Mouse (Mus musculus): ENCODE measurements around the gene Mx1. TPM values are rescaled to one million over a fixed set of nuclear protein-coding genes. Genes with fewer than 3 reads are reported as not detected.

The Mx1 gene
- polyA plus RNA-seq, 1 experiment from 2014 or later: not detected

GRCm38 (mm10) chr16:97437448-97438056 lies 25.2 kb downstream of the Mx1 start:
- 55% methylated on average over 1 of the region's 1 CpGs for WGBS
- H3K27me3 ChIP-seq (ENCODE audit: control insufficient read depth, insufficient read depth, low read length): no peaks in the 10 kb centered on the region
- no peaks in the 10 kb centered on the region for H3K4me1 ChIP-seq (replicated peaks; ENCODE audit: control insufficient read depth, insufficient read depth, low read length)
- no peaks in the 10 kb centered on the region for H3K36me3 ChIP-seq (ENCODE audit: control insufficient read depth, insufficient read depth, low read length)
- no peak overlapping the region for H3K9ac ChIP-seq (ENCODE audit: low read length)
- H3K9me3 ChIP-seq (ENCODE audit: control insufficient read depth, low read length): no peaks in the 10 kb centered on the region
- ATAC-seq (replicated peaks; ENCODE audit: low FRiP score) (no peak), DNase-seq (ENCODE audit: low spot score) (no peak)
- H3K4me2 ChIP-seq (ENCODE audit: low read depth, low read length, severe bottlenecking): no peak overlapping the region
- H3K4me3 ChIP-seq (ENCODE audit: low read depth, low read length): no peak overlapping the region
- no peak overlapping the region for H3K27ac ChIP-seq (ENCODE audit: low read depth, low read length)

- H3K4me3 ChIP-seq (ENCODE audit: low read depth, low read length): no peak overlapping the region
- no peak overlapping the region for H3K4me2 ChIP-seq (ENCODE audit: low read depth, low read length, severe bottlenecking)
- no peaks in the 10 kb centered on the region for H3K27me3 ChIP-seq (ENCODE audit: control insufficient read depth, insufficient read depth, low read length)
- no peaks in the 10 kb centered on the region for H3K9me3 ChIP-seq (ENCODE audit: control insufficient read depth, low read length)
- no peak overlapping the region for H3K9ac ChIP-seq (ENCODE audit: low read length)
- H3K36me3 ChIP-seq (ENCODE audit: control insufficient read depth, insufficient read depth, low read length): no peaks in the 10 kb centered on the region
- no peak overlapping the region for H3K27ac ChIP-seq (ENCODE audit: low read depth, low read length)
- no peaks in the 10 kb centered on the region for H3K4me1 ChIP-seq (replicated peaks; ENCODE audit: control insufficient read depth, insufficient read depth, low read length)
- WGBS: 90% methylated on average over 2 of the region's 2 CpGs
- DNase-seq (ENCODE audit: low spot score): no peak
- no peak for ATAC-seq (replicated peaks; ENCODE audit: low FRiP score)
These were observed 28.5 kb downstream of the Mx1 start for GRCm38 (mm10) chr16:97434206-97434605.

- no peak overlapping the region for H3K27ac ChIP-seq (ENCODE audit: low read depth, low read length)
- no peak for DNase-seq (ENCODE audit: low spot score)
- no peak overlapping the region for H3K9ac ChIP-seq (ENCODE audit: low read length)
- ATAC-seq (replicated peaks; ENCODE audit: low FRiP score): no peak
- 88% methylated on average over 4 of the region's 4 CpGs for WGBS
- H3K4me2 ChIP-seq (ENCODE audit: low read depth, low read length, severe bottlenecking): no peak overlapping the region
- H3K4me1 ChIP-seq (replicated peaks; ENCODE audit: control insufficient read depth, insufficient read depth, low read length): no peaks in the 10 kb centered on the region
- no peaks in the 10 kb centered on the region for H3K27me3 ChIP-seq (ENCODE audit: control insufficient read depth, insufficient read depth, low read length)
- no peak overlapping the region for H3K4me3 ChIP-seq (ENCODE audit: low read depth, low read length)
- no peaks in the 10 kb centered on the region for H3K9me3 ChIP-seq (ENCODE audit: control insufficient read depth, low read length)
- H3K36me3 ChIP-seq (ENCODE audit: control insufficient read depth, insufficient read depth, low read length): no peaks in the 10 kb centered on the region
These were observed 31.4 kb downstream of the Mx1 start for GRCm38 (mm10) chr16:97431328-97431727.

GRCm38 (mm10) chr16:97430091-97430490 lies 32.6 kb downstream of the Mx1 start:
- no peaks in the 10 kb centered on the region for H3K27me3 ChIP-seq (ENCODE audit: control insufficient read depth, insufficient read depth, low read length)
- H3K4me2 ChIP-seq (ENCODE audit: low read depth, low read length, severe bottlenecking): no peak overlapping the region
- H3K4me1 ChIP-seq (replicated peaks; ENCODE audit: control insufficient read depth, insufficient read depth, low read length): no peaks in the 10 kb centered on the region
- H3K9ac ChIP-seq (ENCODE audit: low read length): no peak overlapping the region
- no peak overlapping the region for H3K4me3 ChIP-seq (ENCODE audit: low read depth, low read length)
- H3K36me3 ChIP-seq (ENCODE audit: control insufficient read depth, insufficient read depth, low read length): no peaks in the 10 kb centered on the region
- no peaks in the 10 kb centered on the region for H3K9me3 ChIP-seq (ENCODE audit: control insufficient read depth, low read length)
- no peak for DNase-seq (ENCODE audit: low spot score)
- no peak overlapping the region for H3K27ac ChIP-seq (ENCODE audit: low read depth, low read length)
- ATAC-seq (replicated peaks; ENCODE audit: low FRiP score): no peak
- 98% methylated on average over 4 of the region's 4 CpGs for WGBS

- Histone ChIP-seq H3K4me1 (replicated peaks; ENCODE audit: control insufficient read depth, insufficient read depth, low read length) (no peaks in the 10 kb centered on the region), H3K9me3 (ENCODE audit: control insufficient read depth, low read length) (no peaks in the 10 kb centered on the region), H3K27me3 (ENCODE audit: control insufficient read depth, insufficient read depth, low read length) (no peaks in the 10 kb centered on the region), H3K4me3 (ENCODE audit: low read depth, low read length) (no peak overlapping the region), H3K4me2 (ENCODE audit: low read depth, low read length, severe bottlenecking) (no peak overlapping the region), H3K27ac (ENCODE audit: low read depth, low read length) (no peak overlapping the region), H3K36me3 (ENCODE audit: control insufficient read depth, insufficient read depth, low read length) (no peaks in the 10 kb centered on the region), H3K9ac (ENCODE audit: low read length) (no peak overlapping the region)
- WGBS: 76% methylated on average over 3 of the region's 3 CpGs
- no peak for ATAC-seq (replicated peaks; ENCODE audit: low FRiP score)
- no peak for DNase-seq (ENCODE audit: low spot score)
These were observed 34.7 kb downstream of the Mx1 start for GRCm38 (mm10) chr16:97428026-97428425.

- ATAC-seq (replicated peaks; ENCODE audit: low FRiP score): no peak
- Histone ChIP-seq H3K4me2 (ENCODE audit: low read depth, low read length, severe bottlenecking) (no peak overlapping the region), H3K27ac (ENCODE audit: low read depth, low read length) (no peak overlapping the region), H3K4me1 (replicated peaks; ENCODE audit: control insufficient read depth, insufficient read depth, low read length) (no peaks in the 10 kb centered on the region), H3K9ac (ENCODE audit: low read length) (no peak overlapping the region), H3K36me3 (ENCODE audit: control insufficient read depth, insufficient read depth, low read length) (no peaks in the 10 kb centered on the region), H3K27me3 (ENCODE audit: control insufficient read depth, insufficient read depth, low read length) (no peaks in the 10 kb centered on the region), H3K4me3 (ENCODE audit: low read depth, low read length) (no peak overlapping the region), H3K9me3 (ENCODE audit: control insufficient read depth, low read length) (no peaks in the 10 kb centered on the region)
- no peak for DNase-seq (ENCODE audit: low spot score)
- 69% methylated on average over 1 of the region's 1 CpGs for WGBS
These were observed 39.1 kb downstream of the Mx1 start for GRCm38 (mm10) chr16:97423627-97424026.

- Histone ChIP-seq H3K4me2 (ENCODE audit: low read depth, low read length, severe bottlenecking) (no peak overlapping the region), H3K4me1 (replicated peaks; ENCODE audit: control insufficient read depth, insufficient read depth, low read length) (peaks cover 2% of the 10 kb centered on the region; the same call in 1 of the 2 replicates), H3K4me3 (ENCODE audit: low read depth, low read length) (no peak overlapping the region), H3K9ac (ENCODE audit: low read length) (no peak overlapping the region), H3K27me3 (ENCODE audit: control insufficient read depth, insufficient read depth, low read length) (no peaks in the 10 kb centered on the region), H3K27ac (ENCODE audit: low read depth, low read length) (no peak overlapping the region), H3K36me3 (ENCODE audit: control insufficient read depth, insufficient read depth, low read length) (no peaks in the 10 kb centered on the region), H3K9me3 (ENCODE audit: control insufficient read depth, low read length) (no peaks in the 10 kb centered on the region)
- no peak for DNase-seq (ENCODE audit: low spot score)
- no peak for ATAC-seq (replicated peaks; ENCODE audit: low FRiP score)
- WGBS: 88% methylated on average over 6 of the region's 6 CpGs
These were observed 41.0 kb downstream of the Mx1 start for GRCm38 (mm10) chr16:97421671-97422070.

- WGBS: 92% methylated on average over 6 of the region's 6 CpGs
- no peaks in the 10 kb centered on the region for H3K36me3 ChIP-seq (ENCODE audit: control insufficient read depth, insufficient read depth, low read length)
- H3K27me3 ChIP-seq (ENCODE audit: control insufficient read depth, insufficient read depth, low read length): no peaks in the 10 kb centered on the region
- no peaks in the 10 kb centered on the region for H3K9me3 ChIP-seq (ENCODE audit: control insufficient read depth, low read length)
- peaks cover 2% of the 10 kb centered on the region; the same call in 1 of the 2 replicates for H3K4me1 ChIP-seq (replicated peaks; ENCODE audit: control insufficient read depth, insufficient read depth, low read length)
- H3K27ac ChIP-seq (ENCODE audit: low read depth, low read length): no peak overlapping the region
- H3K4me3 ChIP-seq (ENCODE audit: low read depth, low read length): no peak overlapping the region
- no peak overlapping the region for H3K4me2 ChIP-seq (ENCODE audit: low read depth, low read length, severe bottlenecking)
- ATAC-seq (replicated peaks; ENCODE audit: low FRiP score) (no peak), DNase-seq (ENCODE audit: low spot score) (no peak)
- H3K9ac ChIP-seq (ENCODE audit: low read length): no peak overlapping the region
These were observed 43.8 kb downstream of the Mx1 start for GRCm38 (mm10) chr16:97418749-97419453.
